Mouse (Mus musculus): Measurements from ENCODE around the gene Kif15.

The Kif15 gene

GRCm38 (mm10) chr9:122950643-122951475 lies at the start of gene Kif15, which contains the start of gene 1110059G10Rik:
Kif15 (plus strand) TSS chr9:122951046.
1110059G10Rik (minus strand) TSS chr9:122951000.
- CTCF ChIA-PET: interaction anchor here (0.6 kb wide), 1 partner anchor 216 kb away, joined by 6 read pairs; no protein-coding TSS in a partner anchor

GRCm38 (mm10) chr9:122901047-122901446 lies 49.8 kb upstream of the Kif15 start:
- CTCF ChIA-PET: interaction anchor here (0.6 kb wide), 1 partner anchor 163 kb away, joined by 6 read pairs; no protein-coding TSS in a partner anchor

- CTCF ChIA-PET: no interaction called here
Measured at GRCm38 (mm10) chr9:122902717-122903535, 47.9 kb upstream of the Kif15 start.

- CTCF ChIA-PET: no interaction called here
Measured at GRCm38 (mm10) chr9:122922436-122922835, 28.4 kb upstream of the Kif15 start.

GRCm38 (mm10) chr9:122922936-122923381 lies 27.9 kb upstream of the Kif15 start, which contains the start of gene Zfp105:
Zfp105 (plus strand) TSS chr9:122923072.
- CTCF ChIA-PET: no interaction called here

GRCm38 (mm10) chr9:122928915-122929314 lies 21.9 kb upstream of the Kif15 start:
- CTCF ChIA-PET: no interaction called here

- CTCF ChIA-PET: no interaction called here
Measured at GRCm38 (mm10) chr9:122998406-122999192, 47.8 kb downstream of the Kif15 start.

- CTCF ChIA-PET: no interaction called here
Measured at GRCm38 (mm10) chr9:122999193-122999586, 48.3 kb downstream of the Kif15 start.

- CTCF ChIA-PET: interaction anchor here (0.7 kb wide), 1 partner anchor 11 kb away, joined by 3 read pairs; no protein-coding TSS in a partner anchor
Measured at GRCm38 (mm10) chr9:123004718-123005117, 53.9 kb downstream of the Kif15 start.

GRCm38 (mm10) chr9:123006071-123006470 lies 55.2 kb downstream of the Kif15 start:
- CTCF ChIA-PET: no interaction called here

GRCm38 (mm10) chr9:123020995-123021631 lies 70.3 kb downstream of the Kif15 start, which contains the start of gene Tmem42:
Tmem42 (plus strand) TSS chr9:123021326.
- CTCF ChIA-PET: interaction anchor here (0.6 kb wide), 1 partner anchor 66 kb away, joined by 3 read pairs; no protein-coding TSS in a partner anchor

GRCm38 (mm10) chr9:123021636-123022379 lies 71.0 kb downstream of the Kif15 start:
- CTCF ChIA-PET: interaction anchor here (0.6 kb wide), 1 partner anchor 66 kb away, joined by 3 read pairs; no protein-coding TSS in a partner anchor

GRCm38 (mm10) chr9:123024201-123024600 lies 73.4 kb downstream of the Kif15 start:
- CTCF ChIA-PET: no interaction called here

- CTCF ChIA-PET: no interaction called here
Measured at GRCm38 (mm10) chr9:123031496-123032246, 80.8 kb downstream of the Kif15 start.

GRCm38 (mm10) chr9:123034426-123034825 lies 83.6 kb downstream of the Kif15 start, which contains the start of gene Tgm4:
Tgm4 (plus strand) TSS chr9:123034726.
- CTCF ChIA-PET: no interaction called here

- CTCF ChIA-PET: no interaction called here
Measured at GRCm38 (mm10) chr9:123047665-123048064, 96.8 kb downstream of the Kif15 start.

- CTCF ChIA-PET: no interaction called here
Measured at GRCm38 (mm10) chr9:123058724-123059292, 108.0 kb downstream of the Kif15 start.

GRCm38 (mm10) chr9:123060172-123060571 lies 109.3 kb downstream of the Kif15 start:
- CTCF ChIA-PET: no interaction called here
